Mouse (Mus musculus) kidney, embryonic 15.5 days (tissue): Measurements from ENCODE around the gene Ppp3ca. TPM values are rescaled to one million over a fixed set of nuclear protein-coding genes. Genes with fewer than 3 reads are reported as not detected.

Source experiments
- ATAC-seq: fragments of 200-750 bp; cut with Nextera tagmentation; replicated peaks from 2 replicates; pipeline ENCODE4 v1.8.0; 2017; ENCODE audit warnings: moderate TSS enrichment; ENCODE audit not compliant: low FRiP score
- H3K27ac ChIP-seq: fragments of 300-500 bp; sonication (generic); 2 replicates; pipeline ENCODE4 v1.5.1; 2015; ENCODE audit warnings: mild to moderate bottlenecking, inconsistent platforms
- H3K27me3 ChIP-seq: fragments of 300-500 bp; sonication (generic); 2 replicates; pipeline ENCODE4 v1.6.1; 2015; ENCODE audit warnings: inconsistent platforms
- H3K36me3 ChIP-seq: fragments of 300-500 bp; sonication (generic); 2 replicates; pipeline ENCODE4 v1.6.1; 2015; ENCODE audit warnings: inconsistent platforms
- H3K4me1 ChIP-seq: fragments of 300-500 bp; sonication (generic); 2 replicates; pipeline ENCODE4 v1.6.1; 2015; ENCODE audit warnings: inconsistent platforms
- H3K4me2 ChIP-seq: fragments of 300-500 bp; sonication (generic); 2 replicates; pipeline ENCODE4 v1.6.1; 2015; ENCODE audit warnings: moderate library complexity, mild to moderate bottlenecking, inconsistent platforms
- H3K4me3 ChIP-seq: fragments of 300-500 bp; sonication (generic); replicated peaks from 2 replicates; pipeline ENCODE4 v1.5.1; 2015; ENCODE audit warnings: mild to moderate bottlenecking, inconsistent platforms
- H3K9ac ChIP-seq: fragments of 300-500 bp; sonication (generic); 2 replicates; pipeline ENCODE4 v1.6.1; 2015; ENCODE audit warnings: mild to moderate bottlenecking, inconsistent platforms
- H3K9me3 ChIP-seq: fragments of 300-500 bp; sonication (generic); replicated peaks from 2 replicates; pipeline ENCODE4 v1.6.1; 2016; ENCODE audit warnings: inconsistent platforms
- WGBS: fragments of 180-500 bp; shearing (Covaris S2); methylation state at CpG from one replicate; pipeline ENCODE4 v1.1.7; 2015; ENCODE audit warnings: mixed read lengths; 5-methylcytosine and 5-hydroxymethylcytosine counted together
- polyA plus RNA-seq: library from polyadenylated mRNA; unstranded; fragments of >200 nt; fragmentation: Nextera tagmentation; extraction: Ambion mirVana; gene quantifications from 2 replicates; pipeline ENCODE4 v1.2.1, GENCODE M21; 2015

Ppp3ca gene
- polyA plus RNA-seq, 1 experiment from 2014 or later = 64.0 TPM

DNA sequence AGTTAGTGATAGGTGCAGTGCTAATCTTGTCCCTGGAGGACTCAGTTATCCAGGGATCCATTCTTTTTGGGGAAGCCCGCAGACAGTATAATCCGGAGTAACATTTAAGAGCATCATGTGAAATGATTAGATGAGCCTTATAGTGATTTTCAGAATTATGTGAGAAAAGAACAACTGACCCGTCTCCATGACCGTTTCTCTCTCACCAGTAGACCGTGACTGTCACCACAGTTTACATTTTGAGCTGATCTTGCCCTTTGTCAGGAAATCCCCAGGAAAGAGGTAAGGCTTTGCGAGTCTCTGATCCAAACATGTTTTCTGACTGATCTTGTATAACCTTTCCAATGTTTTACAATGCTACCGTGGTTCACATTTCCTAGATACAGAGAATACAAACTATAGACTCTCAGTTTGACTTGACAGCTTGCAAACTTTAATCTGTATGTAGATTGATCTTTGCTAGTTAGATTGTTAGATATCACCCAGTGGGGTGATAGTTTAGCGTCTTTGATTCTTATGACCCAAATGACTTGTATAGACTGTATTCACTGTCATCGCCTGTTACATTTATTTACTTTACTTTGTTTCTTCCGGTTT, 40.5 kb downstream of the Ppp3ca start:
- 57% methylated on average over 10 of the region's 10 CpGs for WGBS
- ATAC-seq = no peak
- Histone ChIP-seq H3K9me3 (no peaks in the 10 kb centered on the region), H3K4me3 (no peak overlapping the region), H3K4me2 (no peak overlapping the region), H3K36me3 (peaks cover 4% of the 10 kb centered on the region; the same call in 1 of the 2 replicates), H3K9ac (no peak overlapping the region), H3K27ac (no peak overlapping the region), H3K4me1 (peaks cover 30% of the 10 kb centered on the region), H3K27me3 (no peaks in the 10 kb centered on the region)

DNA sequence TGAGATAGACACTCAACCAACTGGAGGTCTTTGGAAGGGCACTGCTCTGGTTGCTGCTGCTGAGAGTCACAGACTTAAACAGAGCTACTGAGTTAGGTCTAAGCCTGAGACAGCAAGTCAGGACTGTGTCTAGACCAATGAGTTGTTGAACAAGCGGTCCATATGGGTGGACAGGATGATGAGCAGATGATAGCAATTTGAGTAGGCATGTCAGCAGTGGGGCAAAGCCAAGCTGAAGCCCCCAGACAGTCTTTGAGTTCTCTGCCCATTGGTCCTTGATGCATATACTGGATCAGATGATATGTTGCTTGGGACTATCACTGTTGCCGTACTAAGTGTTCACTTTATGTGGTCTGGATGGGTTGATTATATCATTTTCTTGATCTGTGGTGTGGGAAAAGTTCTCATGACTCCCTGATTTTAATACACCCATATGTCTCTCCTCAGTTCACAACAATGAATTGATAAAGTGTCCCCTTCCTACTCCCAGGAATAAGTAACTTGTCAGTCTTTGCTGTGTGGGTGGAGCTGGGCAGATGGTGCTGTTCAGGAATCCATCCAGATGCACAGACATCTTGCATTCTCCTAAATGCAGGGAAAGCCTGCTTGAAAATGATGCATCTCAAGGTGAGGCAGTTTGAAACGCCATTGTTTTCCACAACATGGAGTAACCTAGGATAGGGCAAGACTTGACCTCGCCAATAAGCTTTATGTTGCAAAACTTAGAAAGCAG, 44.5 kb downstream of the Ppp3ca start:
- ATAC-seq = no peak
- Histone ChIP-seq H3K36me3 (peaks cover 4% of the 10 kb centered on the region; the same call in 1 of the 2 replicates), H3K9ac (no peak overlapping the region), H3K4me1 (peaks cover 7% of the 10 kb centered on the region), H3K27me3 (no peaks in the 10 kb centered on the region), H3K4me2 (no peak overlapping the region), H3K4me3 (no peak overlapping the region), H3K27ac (no peak overlapping the region), H3K9me3 (no peaks in the 10 kb centered on the region)
- WGBS = 92% methylated on average over 4 of the region's 4 CpGs

DNA sequence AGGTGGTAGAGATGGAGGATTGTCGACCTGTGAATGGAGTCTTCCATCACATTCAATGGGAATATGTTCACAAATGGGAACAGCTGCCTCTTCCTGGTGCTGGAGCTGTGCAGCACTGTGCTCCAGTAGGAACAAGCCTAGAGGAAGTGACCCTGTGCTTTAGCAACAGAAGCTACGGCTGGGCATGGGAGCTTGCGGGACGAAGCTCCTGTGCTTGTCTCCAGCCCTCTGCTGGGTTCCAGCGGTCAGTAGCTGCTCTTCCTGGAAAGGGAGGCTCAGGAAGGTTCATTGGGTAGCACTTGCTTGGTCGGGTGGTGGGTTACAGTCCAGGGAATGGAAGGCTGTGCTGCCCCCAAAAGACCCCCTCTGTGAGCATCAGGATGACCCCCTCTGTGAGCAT, 46.3 kb downstream of the Ppp3ca start:
- Histone ChIP-seq H3K9ac (no peak overlapping the region), H3K4me2 (no peak overlapping the region), H3K27ac (no peak overlapping the region), H3K4me3 (no peak overlapping the region), H3K36me3 (peaks cover 4% of the 10 kb centered on the region; the same call in 1 of the 2 replicates), H3K27me3 (no peaks in the 10 kb centered on the region), H3K4me1 (peaks cover 7% of the 10 kb centered on the region), H3K9me3 (no peaks in the 10 kb centered on the region)
- WGBS = 84% methylated on average over 6 of the region's 6 CpGs
- no peak for ATAC-seq

DNA sequence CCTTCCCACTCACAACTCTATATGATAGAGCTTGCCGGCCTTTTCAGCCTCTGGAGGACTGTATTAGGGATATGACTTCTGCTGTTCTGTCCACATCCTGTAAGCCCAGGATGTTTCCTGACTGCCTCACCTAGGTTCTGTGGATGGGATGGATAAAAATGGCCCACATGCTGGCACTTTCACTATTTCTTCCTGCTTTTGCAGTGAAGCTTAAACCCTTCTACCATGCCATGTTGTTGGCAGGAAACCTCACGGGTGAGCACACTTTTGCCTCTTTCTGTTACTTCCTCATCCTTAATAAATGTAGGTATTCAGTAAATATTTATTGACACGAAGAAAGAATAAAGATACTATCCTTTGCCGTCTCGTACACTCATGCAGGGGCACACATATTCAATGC, 48.5 kb downstream of the Ppp3ca start:
- Histone ChIP-seq H3K9ac (no peak overlapping the region), H3K27me3 (no peaks in the 10 kb centered on the region), H3K27ac (no peak overlapping the region), H3K36me3 (no peaks in the 10 kb centered on the region), H3K4me2 (no peak overlapping the region), H3K4me1 (peaks cover 15% of the 10 kb centered on the region), H3K9me3 (no peaks in the 10 kb centered on the region), H3K4me3 (no peak overlapping the region)
- WGBS = 88% methylated on average over 5 of the region's 5 CpGs
- no peak for ATAC-seq

DNA sequence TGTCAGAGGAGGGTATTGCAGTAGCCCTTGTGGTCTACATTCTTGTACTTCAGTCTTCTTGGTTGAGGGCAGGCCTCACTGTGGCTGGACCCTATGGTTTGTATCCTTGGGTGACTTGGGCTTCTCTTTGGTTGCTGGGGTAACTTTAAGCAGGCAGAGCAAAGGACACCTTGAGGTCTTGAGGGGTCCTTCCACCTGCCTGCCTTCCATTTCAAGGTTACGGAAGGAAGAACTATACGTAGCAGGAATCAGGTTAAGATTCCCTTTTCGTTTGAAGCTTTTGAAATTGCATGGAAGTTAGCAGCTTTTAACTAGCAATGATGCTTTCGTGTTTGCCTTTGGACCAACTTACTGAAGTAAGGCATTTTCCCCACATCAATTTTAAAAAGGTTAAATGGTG, 51.3 kb downstream of the Ppp3ca start:
- no peaks in the 10 kb centered on the region for H3K27me3 ChIP-seq
- no peak overlapping the region for H3K9ac ChIP-seq
- H3K36me3 ChIP-seq = no peaks in the 10 kb centered on the region
- 0 out of 2 replicates have a peak, but pooled peaks cover under 1% of the 10 kb centered on the region for H3K9me3 ChIP-seq
- H3K4me2 ChIP-seq = no peak overlapping the region
- no peak overlapping the region for H3K4me3 ChIP-seq
- ATAC-seq = no peak
- H3K4me1 ChIP-seq = peaks cover 24% of the 10 kb centered on the region
- 68% methylated on average over 4 of the region's 4 CpGs for WGBS
- H3K27ac ChIP-seq = no peak overlapping the region

DNA sequence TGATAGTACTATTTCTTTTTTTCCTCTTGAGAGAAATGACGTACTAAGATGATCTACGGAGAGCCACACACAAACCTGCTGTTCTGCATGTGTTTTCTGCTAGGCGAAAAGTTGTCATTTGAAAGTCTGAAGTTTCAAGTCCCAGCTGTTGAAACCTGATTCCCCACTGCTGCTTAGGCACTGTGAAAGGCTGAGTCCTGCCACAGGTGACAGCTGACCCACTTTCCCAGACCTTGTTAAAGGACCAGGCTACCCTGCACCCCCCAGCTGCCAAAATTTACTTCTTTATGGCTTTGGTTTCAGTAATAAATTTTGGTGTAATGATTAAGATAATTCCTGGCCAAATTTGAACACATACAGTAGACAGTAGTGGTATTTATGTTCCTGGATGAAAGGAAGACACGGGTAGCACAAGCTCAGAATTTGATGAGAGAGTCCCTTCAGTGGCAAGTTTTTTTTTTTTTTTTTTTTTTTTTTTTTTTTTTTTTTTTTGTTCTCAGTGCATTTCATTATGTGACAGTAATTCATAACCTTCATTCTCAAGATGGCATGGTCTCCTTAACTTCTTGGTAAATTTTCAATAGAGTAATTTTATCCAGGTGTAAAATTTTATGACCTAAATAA, 52.0 kb downstream of the Ppp3ca start:
- Histone ChIP-seq H3K9me3 (peaks cover 4% of the 10 kb centered on the region; the same call in 1 of the 2 replicates), H3K27me3 (no peaks in the 10 kb centered on the region), H3K36me3 (no peaks in the 10 kb centered on the region), H3K9ac (no peak overlapping the region), H3K4me1 (peaks cover 24% of the 10 kb centered on the region), H3K4me3 (no peak overlapping the region), H3K27ac (no peak overlapping the region), H3K4me2 (no peak overlapping the region)
- ATAC-seq = peak; percentile 87
- 26% methylated on average over 4 of the region's 4 CpGs for WGBS

DNA sequence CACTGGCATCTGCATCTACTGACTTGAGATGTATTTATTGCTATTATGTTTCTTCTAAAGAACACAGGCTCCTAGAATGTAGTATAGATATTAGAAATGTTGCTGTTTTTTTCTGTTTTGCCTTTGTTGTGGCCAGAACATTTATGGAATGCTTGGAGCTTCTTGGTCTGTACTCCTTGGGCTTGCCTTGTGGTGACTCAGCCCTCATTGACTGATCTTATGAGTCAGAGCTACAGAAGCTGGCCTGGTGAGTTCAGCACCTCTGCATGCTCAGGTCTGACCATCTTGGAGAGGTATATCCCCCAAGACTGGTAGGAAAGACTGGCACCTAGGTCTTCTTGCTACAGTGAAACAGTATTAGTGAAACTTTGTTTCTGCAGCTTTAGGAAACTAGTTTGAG, 52.6 kb downstream of the Ppp3ca start:
- H3K4me2 ChIP-seq = no peak overlapping the region
- H3K9ac ChIP-seq = no peak overlapping the region
- H3K9me3 ChIP-seq = peaks cover 4% of the 10 kb centered on the region; the same call in 1 of the 2 replicates
- H3K4me3 ChIP-seq = no peak overlapping the region
- peaks cover 24% of the 10 kb centered on the region for H3K4me1 ChIP-seq
- H3K36me3 ChIP-seq = no peaks in the 10 kb centered on the region
- H3K27ac ChIP-seq = no peak overlapping the region
- no peaks in the 10 kb centered on the region for H3K27me3 ChIP-seq
- no peak for ATAC-seq

DNA sequence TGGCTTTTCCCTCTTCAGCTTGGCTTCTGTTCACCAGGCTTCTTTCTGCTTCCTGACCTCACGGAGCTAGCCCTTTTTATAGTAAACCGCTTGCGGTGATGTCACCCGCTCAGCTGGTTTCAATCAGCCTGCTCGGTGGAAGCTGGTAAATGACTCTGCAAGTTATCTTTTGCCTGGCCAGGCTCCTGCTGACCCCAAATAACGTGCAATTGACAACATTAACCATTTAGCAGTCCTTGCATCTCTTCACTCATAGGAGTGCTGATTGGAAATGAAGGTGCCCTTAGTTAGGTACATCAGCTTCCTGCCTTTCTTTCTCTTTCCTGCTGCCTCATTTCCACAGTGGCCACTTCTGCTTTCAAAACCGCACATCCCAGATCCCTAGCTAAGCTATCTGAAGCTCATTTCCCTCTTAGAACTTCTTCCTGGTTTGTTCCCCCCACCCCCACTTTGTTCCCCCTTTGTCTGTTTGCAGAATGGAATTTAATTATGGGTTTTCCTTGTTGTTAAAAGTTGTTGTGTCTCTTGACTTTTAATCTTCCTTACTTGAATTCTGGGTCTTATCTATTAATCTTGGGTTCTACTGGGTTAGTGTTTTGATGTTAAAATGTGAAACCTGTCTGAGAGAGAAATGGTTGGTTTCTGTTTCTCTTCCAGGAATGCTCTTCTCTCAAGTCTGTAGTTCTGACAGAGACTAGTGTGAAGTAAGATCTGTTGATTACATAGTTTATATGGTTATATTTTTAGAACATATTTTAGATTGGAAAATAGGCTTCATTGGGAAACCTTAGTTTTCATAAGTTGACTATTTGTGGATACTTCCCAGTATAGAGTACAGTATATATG, 55.6 kb downstream of the Ppp3ca start:
- ATAC-seq = no peak
- H3K4me3 ChIP-seq = no peak overlapping the region
- no peaks in the 10 kb centered on the region for H3K36me3 ChIP-seq
- no peaks in the 10 kb centered on the region for H3K27me3 ChIP-seq
- 0 out of 2 replicates have a peak overlapping the region, but pooled peaks have one; percentile 18 for H3K27ac ChIP-seq
- no peak overlapping the region for H3K4me2 ChIP-seq
- 45% methylated on average over 7 of the region's 7 CpGs for WGBS
- H3K9me3 ChIP-seq = peaks cover 4% of the 10 kb centered on the region; the same call in 1 of the 2 replicates
- H3K9ac ChIP-seq = no peak overlapping the region
- peaks cover 22% of the 10 kb centered on the region for H3K4me1 ChIP-seq

DNA sequence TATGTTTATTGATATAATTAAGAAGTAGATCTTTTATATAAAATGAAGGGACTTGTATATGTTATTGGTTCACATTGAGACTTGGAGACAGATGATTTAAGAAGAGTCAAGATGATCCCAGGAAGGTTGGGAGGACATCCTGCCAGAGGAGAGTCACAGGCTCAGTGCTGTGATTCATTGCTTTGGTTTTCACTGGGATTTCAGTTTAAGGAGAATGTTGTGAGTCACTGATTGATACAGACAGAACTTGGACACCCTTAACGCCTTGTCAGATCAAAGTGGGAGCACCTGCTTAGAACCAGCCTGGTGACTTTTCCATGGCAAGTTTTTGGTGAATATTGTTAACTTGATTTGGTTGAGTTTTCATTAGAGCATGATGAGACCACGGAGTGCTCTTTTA, 58.0 kb downstream of the Ppp3ca start:
- Histone ChIP-seq H3K4me1 (peaks cover 15% of the 10 kb centered on the region), H3K36me3 (no peaks in the 10 kb centered on the region), H3K9ac (no peak overlapping the region), H3K27me3 (no peaks in the 10 kb centered on the region), H3K4me3 (no peak overlapping the region), H3K9me3 (peaks cover 4% of the 10 kb centered on the region; the same call in 1 of the 2 replicates), H3K4me2 (no peak overlapping the region), H3K27ac (no peak overlapping the region)
- WGBS = 78% methylated on average over 2 of the region's 2 CpGs
- no peak for ATAC-seq

DNA sequence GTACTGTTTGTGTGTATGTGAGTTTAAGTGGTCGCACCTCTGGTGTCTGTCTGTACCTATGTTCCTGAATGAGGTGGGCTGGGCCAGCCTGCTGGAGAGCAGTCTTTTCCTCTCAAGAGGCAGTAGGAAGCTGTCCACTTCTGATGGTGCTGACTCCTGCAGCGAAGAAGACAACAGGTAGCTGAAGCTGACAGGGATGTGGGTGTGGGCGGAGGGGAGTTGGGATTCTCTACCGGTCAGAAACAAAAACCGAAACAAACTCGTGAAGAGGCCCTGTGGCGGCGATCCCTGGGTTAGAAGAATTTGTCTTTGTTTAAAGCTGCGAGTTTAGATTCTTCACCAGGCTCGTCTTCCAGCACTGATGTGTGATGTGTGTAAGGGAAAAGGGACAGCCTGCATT, 60.1 kb downstream of the Ppp3ca start:
- no peaks in the 10 kb centered on the region for H3K36me3 ChIP-seq
- H3K27ac ChIP-seq = no peak overlapping the region
- no peak overlapping the region for H3K4me2 ChIP-seq
- ATAC-seq = no peak
- H3K4me1 ChIP-seq = peaks cover 13% of the 10 kb centered on the region; the same call in 1 of the 2 replicates
- H3K4me3 ChIP-seq = no peak overlapping the region
- 69% methylated on average over 10 of the region's 10 CpGs for WGBS
- no peak overlapping the region for H3K9ac ChIP-seq
- H3K27me3 ChIP-seq = no peaks in the 10 kb centered on the region
- peaks cover 4% of the 10 kb centered on the region; the same call in 1 of the 2 replicates for H3K9me3 ChIP-seq

DNA sequence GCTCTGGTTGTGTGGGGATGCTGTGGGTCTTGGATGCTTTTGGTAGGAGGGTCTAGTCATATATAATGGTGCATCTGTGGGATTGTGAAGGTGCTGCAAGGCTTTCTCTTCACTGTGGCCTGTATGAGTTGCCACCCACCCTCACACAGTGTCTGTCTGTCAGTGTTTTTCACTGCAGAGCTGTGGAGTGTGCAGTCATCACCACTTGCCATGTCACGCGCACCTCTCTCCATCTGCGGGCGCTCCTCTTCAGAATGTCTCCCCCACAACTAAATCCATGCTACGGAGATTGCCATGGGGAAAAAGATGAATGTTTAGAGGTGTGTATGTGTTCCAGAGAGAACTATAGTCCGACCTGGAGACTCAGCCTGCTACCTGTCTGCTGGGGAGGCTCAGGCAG, 61.7 kb downstream of the Ppp3ca start:
- no peak for ATAC-seq
- Histone ChIP-seq H3K27ac (no peak overlapping the region), H3K9me3 (peaks cover under 1% of the 10 kb centered on the region; the same call in 1 of the 2 replicates), H3K4me2 (no peak overlapping the region), H3K4me3 (no peak overlapping the region), H3K9ac (no peak overlapping the region), H3K4me1 (0 out of 2 replicates have a peak, but pooled peaks cover 8% of the 10 kb centered on the region), H3K27me3 (no peaks in the 10 kb centered on the region), H3K36me3 (no peaks in the 10 kb centered on the region)
- WGBS = 91% methylated on average over 6 of the region's 6 CpGs
